Mouse (Mus musculus): ENCODE measurements around the gene Sntn.

DNA sequence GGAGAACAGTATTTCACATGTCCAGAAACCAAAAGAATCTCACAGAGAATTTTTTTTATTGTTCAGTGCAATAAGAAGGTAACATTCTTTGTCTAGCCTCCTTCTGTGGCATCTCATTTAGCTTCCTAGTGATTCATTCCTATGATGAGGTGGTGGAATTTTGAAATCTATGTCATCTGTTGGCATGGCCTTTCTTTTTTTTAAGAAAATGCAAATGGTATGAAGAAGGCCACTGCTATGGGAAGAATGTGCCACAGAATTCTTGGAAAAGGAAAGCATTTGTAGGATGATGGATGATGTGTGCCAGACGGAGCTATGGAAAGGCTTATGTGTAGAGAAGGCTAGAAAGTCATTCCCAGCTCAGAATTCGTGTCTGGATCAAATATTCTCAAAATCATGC, 19.8 kb downstream of the Sntn start:
- no peak for TF ChIP-seq CTCF (IDR thresholded peaks at IDR 0.05; ENCODE audit: borderline replicate concordance, extremely low read depth, insufficient read depth, insufficient read length)
- TF ChIP-seq POLR2A (IDR thresholded peaks at IDR 0.05; ENCODE audit: borderline replicate concordance, extremely low read depth, insufficient read depth, insufficient read length, poor library complexity, severe bottlenecking): no peak

All from brain, embryonic 14.5 days (tissue).